Comparison of ENCODE assay signal across 8 mouse cellular contexts in the genomic region with DNA sequence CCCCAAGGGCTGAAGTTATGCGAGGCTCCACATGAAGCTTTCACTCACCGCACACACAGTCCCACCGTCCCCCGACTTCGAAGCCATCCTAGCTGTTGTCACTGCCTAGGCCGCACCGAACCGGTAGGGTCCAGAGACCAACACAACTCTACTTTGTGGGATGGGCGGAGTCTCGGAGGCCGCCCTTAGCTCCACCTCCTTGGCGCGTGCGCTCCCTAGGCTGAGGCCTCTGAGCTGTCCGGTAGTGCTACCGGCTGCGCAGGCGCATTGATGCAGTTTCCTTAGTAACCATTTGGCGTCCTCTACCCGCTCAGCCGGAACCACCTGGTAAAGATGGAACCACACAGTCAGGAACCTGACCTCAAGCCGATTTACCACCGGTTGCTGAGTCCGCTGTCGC. TPM values are rescaled to one million over a fixed set of nuclear protein-coding genes. Genes with fewer than 3 reads are reported as not detected.
DNase-seq lines count a peak whose midpoint lies in the region; ATAC-seq and TF ChIP-seq lines count a peak whose summit lies in the region.

TSS of gene Ccs (minus strand) at position 184 of the 400 bp plus-strand sequence.
TSS of gene Ccdc87 (plus strand) at position 218 of the 400 bp plus-strand sequence.

- peaks cover 9% of the 10 kb centered on the region; the same call in 1 of the 2 replicates for H3K79me2 ChIP-seq in liver, adult 2 months (ENCODE audit: control insufficient read depth, insufficient read depth, low read length)
- no peaks in the 10 kb centered on the region for H3K79me2 ChIP-seq in myocyte (ENCODE audit: control insufficient read depth, insufficient read depth)

- peak; percentile 94 for ATAC-seq in heart, embryonic 11.5 days (replicated peaks; ENCODE audit: insufficient number of reproducible peaks, low FRiP score, low TSS enrichment)
- peak; percentile 99 for ATAC-seq in kidney, embryonic 16.5 days (ENCODE audit: low FRiP score, low TSS enrichment)

- no peak for TF ChIP-seq POLR2A in bone marrow macrophage, adult 2 months (IDR thresholded peaks at IDR 0.05; ENCODE audit: borderline replicate concordance, low read depth, low read length)
- peak; percentile 97 for TF ChIP-seq POLR2A in embryonic fibroblast, embryonic 13.5 days (IDR thresholded peaks at IDR 0.05; ENCODE audit: low read depth, low read length)
- TF ChIP-seq POLR2A in liver, adult 2 months (IDR thresholded peaks at IDR 0.05; ENCODE audit: extremely low read depth, insufficient read depth, low read length): peak; percentile 94
- TF ChIP-seq POLR2A in myocyte (IDR thresholded peaks at IDR 0.05; ENCODE audit: insufficient read length, low read depth): peak; percentile 90

- no peaks in the 10 kb centered on the region for H3K36me3 ChIP-seq in heart, embryonic 11.5 days (ENCODE audit: control insufficient read depth, insufficient read depth, low read length)
- no peaks in the 10 kb centered on the region for H3K36me3 ChIP-seq in kidney, embryonic 16.5 days (ENCODE audit: insufficient read depth, low read length)
- peaks cover 3% of the 10 kb centered on the region; the same call in 1 of the 2 replicates for H3K36me3 ChIP-seq in liver, adult 2 months (ENCODE audit: control insufficient read depth, insufficient read depth, low read length)
- H3K36me3 ChIP-seq in myocyte (ENCODE audit: control insufficient read depth, insufficient read depth): no peaks in the 10 kb centered on the region
- no peaks in the 10 kb centered on the region for H3K36me3 ChIP-seq in splenic B cell, adult 2 months (ENCODE audit: control insufficient read depth, insufficient read depth, low read length, poor library complexity, severe bottlenecking)

- peaks cover 15% of the 10 kb centered on the region for H3K4me1 ChIP-seq in bone marrow macrophage, adult 2 months (ENCODE audit: control insufficient read depth, insufficient read depth, low read length)
- no peaks in the 10 kb centered on the region for H3K4me1 ChIP-seq in embryonic fibroblast, embryonic 13.5 days (ENCODE audit: control insufficient read depth, insufficient read depth, low read length)
- H3K4me1 ChIP-seq in heart, embryonic 11.5 days (ENCODE audit: control insufficient read depth, insufficient read depth, low read length): peaks cover 11% of the 10 kb centered on the region; the same call in 1 of the 2 replicates
- peaks cover 14% of the 10 kb centered on the region for H3K4me1 ChIP-seq in kidney, embryonic 16.5 days (ENCODE audit: insufficient read depth, low read length)
- H3K4me1 ChIP-seq in liver, adult 2 months (ENCODE audit: control insufficient read depth, insufficient read depth, low read length): peaks cover 18% of the 10 kb centered on the region; the same call in 1 of the 2 replicates

- peak within 1 kb of the TSS; percentile 67 for H3K4me3 ChIP-seq in bone marrow macrophage, adult 2 months (ENCODE audit: insufficient read depth, low read length)
- peak within 1 kb of the TSS; percentile 74 for H3K4me3 ChIP-seq in embryonic fibroblast, embryonic 13.5 days (ENCODE audit: insufficient read depth, low read length)
- H3K4me3 ChIP-seq in heart, embryonic 11.5 days (ENCODE audit: low read depth, low read length): peak within 1 kb of the TSS; percentile 69
- H3K4me3 ChIP-seq in kidney, embryonic 16.5 days (ENCODE audit: low read length): peak within 1 kb of the TSS; percentile 71
- peak within 1 kb of the TSS; percentile 74 for H3K4me3 ChIP-seq in liver, adult 2 months (ENCODE audit: insufficient read depth, low read depth, low read length)
- peak within 1 kb of the TSS; percentile 38 for H3K4me3 ChIP-seq in myocyte

- H3K4me2 ChIP-seq in heart, embryonic 11.5 days: peak within 1 kb of the TSS; percentile 97
- H3K4me2 ChIP-seq in kidney, embryonic 16.5 days (replicated peaks; ENCODE audit: low read depth, low read length): peak within 1 kb of the TSS; percentile 87
- peak within 1 kb of the TSS; percentile 72 for H3K4me2 ChIP-seq in myocyte (ENCODE audit: low read depth)

- H3K9me3 ChIP-seq in heart, embryonic 11.5 days (replicated peaks; ENCODE audit: control insufficient read depth, low read length): no peaks in the 10 kb centered on the region
- no peaks in the 10 kb centered on the region for H3K9me3 ChIP-seq in kidney, embryonic 16.5 days (ENCODE audit: low read length)

- H3ac ChIP-seq in myocyte (ENCODE audit: control insufficient read depth, insufficient read length): peak within 1 kb of the TSS; percentile 44

- H3K27me3 ChIP-seq in heart, embryonic 11.5 days (ENCODE audit: control insufficient read depth, insufficient read depth, low read length): peaks cover 27% of the 10 kb centered on the region
- H3K27me3 ChIP-seq in kidney, embryonic 16.5 days (ENCODE audit: insufficient read depth, low read length): peaks cover 22% of the 10 kb centered on the region
- H3K27me3 ChIP-seq in liver, adult 2 months (ENCODE audit: control insufficient read depth, insufficient read depth, low read length): no peaks in the 10 kb centered on the region
- peaks cover 26% of the 10 kb centered on the region for H3K27me3 ChIP-seq in myocyte (ENCODE audit: control insufficient read depth, insufficient read depth, insufficient read length)
- H3K27me3 ChIP-seq in splenic B cell, adult 2 months (ENCODE audit: control insufficient read depth, insufficient read depth, low read length, poor library complexity, severe bottlenecking): no peaks in the 10 kb centered on the region

- H3K9ac ChIP-seq in heart, embryonic 11.5 days (ENCODE audit: low read depth, low read length): peak within 1 kb of the TSS; percentile 82
- peak within 1 kb of the TSS; percentile 84 for H3K9ac ChIP-seq in kidney, embryonic 16.5 days (replicated peaks; ENCODE audit: low read length)
- peak within 1 kb of the TSS; percentile 82 for H3K9ac ChIP-seq in liver, adult 2 months (ENCODE audit: low read depth, low read length)

- WGBS in heart, embryonic 11.5 days (ENCODE audit: insufficient replicate concordance): under 1% methylated on average over 25 of the region's 25 CpGs
- under 1% methylated on average over 25 of the region's 25 CpGs for whole genome bisulfite sequencing in kidney, embryonic 16.5 days
- 1% methylated on average over 25 of the region's 25 CpGs for WGBS in liver, adult 2 months

- no peak within 1 kb of the TSS for H3K27ac ChIP-seq in bone marrow macrophage, adult 2 months (ENCODE audit: insufficient read depth, low read depth, low read length)
- H3K27ac ChIP-seq in embryonic fibroblast, embryonic 13.5 days (ENCODE audit: insufficient read depth, low read length): no peak within 1 kb of the TSS
- no peak within 1 kb of the TSS for H3K27ac ChIP-seq in heart, embryonic 11.5 days (ENCODE audit: low read depth, low read length)
- H3K27ac ChIP-seq in kidney, embryonic 16.5 days (ENCODE audit: low read length): no peak within 1 kb of the TSS
- peak within 1 kb of the TSS; percentile 92 for H3K27ac ChIP-seq in liver, adult 2 months (replicated peaks; ENCODE audit: insufficient read depth, low read depth, low read length)

- TF ChIP-seq CTCF in bone marrow macrophage, adult 2 months (IDR thresholded peaks at IDR 0.05; ENCODE audit: low read depth, low read length): no peak
- TF ChIP-seq CTCF in embryonic fibroblast, embryonic 13.5 days (IDR thresholded peaks at IDR 0.05; ENCODE audit: borderline replicate concordance, insufficient read depth, low read length): no peak
- TF ChIP-seq CTCF in liver, adult 2 months (IDR thresholded peaks at IDR 0.05; ENCODE audit: low read depth, low read length): 0 out of 2 replicates have a peak, but pooled peaks have one; percentile 15

- DNase-seq in A20 (ENCODE audit: low read depth, low spot score): peak; percentile 94
- DNase-seq in liver, adult 2 months (ENCODE audit: extremely low read depth, low read depth, low spot score): peak; percentile 92
- DNase-seq in splenic B cell, adult 2 months (ENCODE audit: low read depth, low spot score): peak; percentile 95

TF ChIP-seq in myocyte, 11 proteins besides CTCF, POLR2A, EP300 and RAD21:
- TF ChIP-seq POLR2AphosphoS2 (IDR thresholded peaks at IDR 0.05; ENCODE audit: insufficient read length, low read depth) (peak; percentile 86), E2F4 (IDR thresholded peaks at IDR 0.05; ENCODE audit: insufficient read depth) (no peak)

RNA-seq across cellular contexts. Expression of gene Ccs, which starts in this region (rescaled TPM):
- polyA plus RNA-seq in bone marrow macrophage, adult 2 months (2012; ENCODE audit: insufficient read depth, insufficient read length, missing spikeins): 42.5 and 42.8 TPM in 2 replicates
- 43.3 and 48.7 TPM in 2 replicates for polyA plus RNA-seq in embryonic fibroblast, embryonic 13.5 days (2011; ENCODE audit: insufficient read length, low read depth, missing spikeins)
- 37.5 and 38.8 TPM in 2 replicates for polyA plus RNA-seq in heart, embryonic 11.5 days (2014; fragmentation: Nextera tagmentation; extraction: Ambion mirVana)
- 73.0 and 82.1 TPM in 2 replicates for polyA plus RNA-seq in kidney, embryonic 16.5 days (2015; fragmentation: Nextera tagmentation; extraction: Ambion mirVana)
- 146 and 174 TPM in 2 replicates for total RNA-seq in liver, adult 2 months (2014; rRNA removed)
- polyA plus RNA-seq in liver, adult 2 months (2012; rRNA removed): 245 and 254 TPM in 2 replicates
- 40.4 TPM for polyA plus RNA-seq in myocyte (2012; fragmentation: generic; extraction: Trizol)

RNA-seq across cellular contexts. Expression of gene Ccdc87, which starts in this region (rescaled TPM):
- not detected in 2 replicates for polyA plus RNA-seq in bone marrow macrophage, adult 2 months (2012; ENCODE audit: insufficient read depth, insufficient read length, missing spikeins)
- 0.26 TPM in 1 of 2 replicates, not detected in the other for polyA plus RNA-seq in embryonic fibroblast, embryonic 13.5 days (2011; ENCODE audit: insufficient read length, low read depth, missing spikeins)
- not detected in 2 replicates for polyA plus RNA-seq in heart, embryonic 11.5 days (2014; fragmentation: Nextera tagmentation; extraction: Ambion mirVana)
- not detected in 2 replicates for polyA plus RNA-seq in kidney, embryonic 16.5 days (2015; fragmentation: Nextera tagmentation; extraction: Ambion mirVana)
- not detected in 2 replicates for total RNA-seq in liver, adult 2 months (2014; rRNA removed)
- polyA plus RNA-seq in liver, adult 2 months (2012; rRNA removed): not detected in 2 replicates
- polyA plus RNA-seq in myocyte (2012; fragmentation: generic; extraction: Trizol): 0.04 TPM
